Mouse (Mus musculus): ENCODE data around the gene Scamp4.
"Not testable (repeated sequence)": the region's sequence is repeated elsewhere in the genome, so short reads cannot be mapped to it uniquely, and the experiment has no call there.

The Scamp4 gene

DNA sequence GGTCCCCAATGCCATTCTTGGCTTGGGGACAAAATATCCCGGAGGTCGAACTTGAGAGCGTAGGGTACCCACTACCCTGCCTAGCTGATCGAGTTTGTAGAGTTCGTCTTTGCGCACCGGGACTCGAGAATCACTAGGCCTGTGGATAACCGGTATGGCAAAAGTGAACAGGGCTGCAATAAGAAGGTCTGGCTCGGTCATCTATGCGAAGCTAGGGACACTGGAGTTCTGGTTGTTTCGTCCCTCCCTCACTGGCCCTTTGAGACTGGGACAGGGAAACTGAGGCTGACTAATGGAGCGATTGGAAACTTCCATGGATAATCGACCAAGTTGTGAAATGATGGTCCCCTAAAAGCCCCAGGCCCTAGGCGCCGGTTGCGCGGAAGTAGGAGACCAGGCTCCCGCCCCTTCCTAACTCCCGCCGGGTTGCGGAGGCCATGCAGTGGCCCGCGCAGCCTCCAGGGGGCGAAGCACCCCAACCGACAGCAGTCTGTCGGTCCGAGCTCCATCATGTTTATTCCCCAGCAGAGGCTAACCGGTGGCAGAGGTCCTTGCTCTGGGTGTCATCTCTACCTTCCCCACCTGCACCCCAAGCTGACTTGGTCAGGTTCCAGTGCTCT, 24.4 kb upstream of the Scamp4 start:
- DNase-seq (ENCODE audit: low spot score in 2 of 2): peak; percentile 85 to 86

DNA sequence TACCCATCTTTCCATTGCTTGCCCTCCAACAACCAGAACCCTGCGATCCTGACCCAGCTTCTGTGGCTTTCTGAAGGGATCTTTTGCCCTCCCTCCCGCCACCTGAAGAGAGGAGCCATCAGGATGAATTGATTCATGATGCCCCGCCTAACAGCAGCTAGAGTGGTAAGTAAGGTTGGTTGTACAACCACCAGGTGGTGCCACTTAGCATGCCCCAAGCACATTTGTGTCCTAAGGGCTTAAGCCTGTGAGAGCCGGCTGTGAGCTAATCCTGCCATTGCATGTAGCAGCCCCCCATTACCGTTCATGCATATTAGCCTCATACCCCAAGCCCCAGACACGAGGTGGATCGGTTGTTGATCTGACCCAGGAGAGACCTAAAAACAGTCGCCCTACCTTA, 23.8 kb upstream of the Scamp4 start:
- DNase-seq (ENCODE audit: low spot score in 2 of 2): peak; percentile 50 to 53

DNA sequence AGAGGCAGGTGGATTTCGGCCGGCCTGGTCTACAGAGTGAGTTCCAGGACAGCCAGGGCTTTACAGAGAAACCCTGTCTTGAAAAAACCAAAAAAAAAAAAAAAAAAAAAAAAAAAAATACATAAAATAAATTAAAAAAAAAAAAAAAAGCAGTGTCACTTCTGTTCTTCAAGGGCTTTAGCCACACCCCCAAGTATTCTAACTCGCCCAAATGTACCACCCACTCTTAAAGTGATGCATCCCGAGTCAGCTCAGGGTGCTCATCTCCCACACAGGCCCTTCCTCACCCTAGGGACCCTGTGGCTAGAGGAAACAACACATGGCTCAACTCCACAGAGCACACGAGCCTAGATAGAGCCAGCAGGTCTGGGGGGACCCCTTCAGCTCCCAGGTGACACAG, 19.6 kb upstream of the Scamp4 start:
- no peak for DNase-seq (ENCODE audit: low spot score in 2 of 2)

DNA sequence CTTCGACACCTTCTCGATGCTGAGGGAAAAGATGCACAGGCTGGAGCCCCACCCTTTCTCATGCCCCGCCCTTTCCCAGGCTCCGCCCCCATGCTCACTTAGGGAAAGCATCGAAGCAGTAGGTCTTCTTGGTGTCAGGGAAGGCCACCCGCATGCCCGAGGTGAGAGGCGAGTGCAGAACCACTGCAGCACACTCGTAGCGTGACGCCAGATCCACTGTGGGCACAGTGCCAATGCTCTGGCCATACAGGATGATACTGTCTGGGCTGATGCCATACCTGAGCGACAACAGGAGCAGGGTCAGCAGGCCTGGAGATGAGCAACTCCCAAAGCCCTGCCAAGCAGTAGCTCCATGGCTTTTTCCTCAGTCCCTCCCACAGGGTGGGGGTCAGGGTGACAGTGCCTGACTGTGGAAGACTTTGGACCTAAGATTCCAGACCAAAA, 18.6 kb upstream of the Scamp4 start:
- DNase-seq (ENCODE audit: low spot score in 2 of 2): no peak

DNA sequence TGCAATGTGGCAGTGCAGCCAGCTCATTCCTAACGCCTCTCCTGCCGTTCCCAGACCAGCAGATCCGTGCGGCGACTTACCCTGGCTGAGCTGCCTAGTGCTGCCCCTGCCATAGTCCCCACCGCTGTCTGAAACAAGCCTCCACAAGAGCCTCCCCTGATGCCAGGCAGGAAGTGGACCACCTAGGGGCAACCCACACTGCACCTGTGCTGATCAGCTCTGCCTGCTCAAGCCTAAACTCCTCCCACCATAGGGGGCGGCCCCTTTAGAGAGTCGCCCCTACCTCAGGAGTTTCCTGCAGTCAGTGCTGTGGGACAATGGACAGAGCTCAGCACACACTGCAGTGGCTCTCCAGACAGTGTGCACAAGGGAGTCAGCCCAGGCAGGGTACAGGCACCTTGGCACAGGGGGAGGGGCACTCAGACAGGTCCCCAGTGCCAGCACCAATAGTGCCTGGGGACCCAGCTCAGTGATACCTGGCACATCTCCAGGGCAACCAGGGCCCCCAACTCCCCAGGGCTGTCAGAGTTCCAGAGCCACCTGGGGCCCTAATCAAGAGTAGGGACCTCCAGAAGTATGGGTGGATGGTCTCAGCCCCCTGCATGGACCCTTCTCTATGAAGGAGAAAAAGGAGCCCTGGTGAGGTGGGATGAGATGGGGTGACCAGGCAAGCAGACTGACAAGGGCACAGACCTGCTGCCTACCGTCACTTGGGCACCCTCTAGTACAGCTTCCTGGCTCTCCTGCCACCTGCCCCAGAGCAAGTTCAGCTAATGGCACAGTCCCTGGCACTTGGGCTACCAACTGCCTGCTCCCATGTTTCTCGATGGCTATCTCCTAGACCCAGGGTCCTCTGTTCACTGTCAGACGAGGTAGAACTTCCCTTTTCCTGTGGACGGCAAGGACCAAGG, 17.8 kb upstream of the Scamp4 start:
- DNase-seq (ENCODE audit: low spot score in 2 of 2): no peak

DNA sequence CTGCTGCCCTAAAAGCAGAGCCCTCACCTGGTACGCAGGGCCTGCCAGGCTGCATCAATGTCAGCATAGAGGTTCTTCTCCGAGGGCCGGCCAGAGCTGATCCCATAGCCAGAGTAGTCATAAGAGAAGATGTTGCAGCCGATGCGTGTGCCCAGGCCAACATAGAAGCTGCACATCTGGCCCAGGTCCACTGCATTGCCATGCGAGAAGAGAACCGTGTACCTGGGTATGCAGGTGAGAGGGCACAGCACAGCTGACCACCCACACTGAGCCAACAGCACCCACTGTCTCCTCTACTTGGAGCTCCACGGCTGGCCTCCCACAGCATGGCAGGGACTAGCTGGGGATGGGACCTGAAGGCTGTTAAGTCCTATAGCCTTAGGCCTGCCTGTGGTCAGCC, 17.1 kb upstream of the Scamp4 start:
- no peak for DNase-seq (ENCODE audit: low spot score in 2 of 2)

DNA sequence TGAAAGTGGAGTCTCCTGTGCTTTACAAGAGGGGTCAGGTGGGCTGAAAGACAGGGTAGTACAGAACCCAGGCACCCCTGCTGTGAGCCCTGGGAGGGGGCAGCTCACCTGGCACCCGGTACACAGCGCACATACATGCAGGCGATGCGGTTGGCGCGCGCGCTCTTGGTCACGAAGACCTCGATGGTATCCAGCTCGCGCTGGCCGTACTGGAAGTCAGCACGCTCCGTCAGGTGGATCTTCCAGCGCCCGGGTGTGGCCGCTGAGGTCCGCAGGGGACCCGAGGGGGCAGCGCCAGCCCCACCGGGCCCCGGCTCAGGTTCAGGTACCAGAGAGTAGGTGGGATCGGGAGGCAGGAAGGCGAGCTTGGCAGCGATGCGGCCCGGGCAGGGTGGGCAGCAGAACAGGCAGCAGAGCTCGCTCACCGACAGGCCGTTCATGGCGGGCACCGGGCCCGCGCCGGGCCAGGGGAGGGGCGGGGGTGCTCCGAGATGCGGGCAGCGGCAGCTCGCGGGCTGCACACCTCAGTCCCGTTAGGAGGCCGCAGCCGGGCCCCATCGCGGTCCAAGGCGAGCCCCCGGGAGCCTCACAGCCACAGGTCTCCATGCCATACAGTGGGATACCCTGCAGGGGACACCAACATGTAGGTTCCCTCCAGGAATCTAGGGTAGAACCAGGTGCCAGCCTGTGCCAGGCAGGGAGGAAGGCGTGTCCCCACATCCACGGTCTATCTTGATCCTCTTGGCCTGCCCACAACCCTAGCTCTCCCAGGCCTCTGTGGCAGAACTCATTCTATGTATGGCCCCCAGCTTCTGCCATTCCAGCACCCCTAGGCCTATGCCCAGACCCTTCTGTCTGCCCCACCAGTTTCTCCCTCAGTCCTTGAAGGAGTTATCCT, 16.0 kb upstream of the Scamp4 start:
- DNase-seq (ENCODE audit: low spot score in 2 of 2): no peak

DNA sequence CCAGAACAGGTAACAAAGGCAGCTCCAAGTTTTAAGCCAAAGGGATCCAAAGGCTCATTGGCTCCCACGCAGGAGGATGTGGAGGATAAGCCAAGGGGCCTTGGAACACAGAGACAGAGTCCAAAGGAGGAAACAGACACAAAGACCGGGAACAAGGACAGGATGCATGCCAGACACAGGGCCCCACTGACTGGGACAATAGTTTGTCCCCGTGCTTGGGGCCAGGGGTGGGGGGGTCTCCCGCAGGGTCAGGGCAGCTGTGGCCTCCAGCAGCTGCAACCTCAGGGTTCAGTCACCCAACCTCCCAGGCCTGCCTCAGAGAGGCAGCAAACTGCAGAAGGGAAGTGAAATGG, 15.4 kb upstream of the Scamp4 start:
- DNase-seq (ENCODE audit: low spot score in 2 of 2): peak; percentile 67 to 85

DNA sequence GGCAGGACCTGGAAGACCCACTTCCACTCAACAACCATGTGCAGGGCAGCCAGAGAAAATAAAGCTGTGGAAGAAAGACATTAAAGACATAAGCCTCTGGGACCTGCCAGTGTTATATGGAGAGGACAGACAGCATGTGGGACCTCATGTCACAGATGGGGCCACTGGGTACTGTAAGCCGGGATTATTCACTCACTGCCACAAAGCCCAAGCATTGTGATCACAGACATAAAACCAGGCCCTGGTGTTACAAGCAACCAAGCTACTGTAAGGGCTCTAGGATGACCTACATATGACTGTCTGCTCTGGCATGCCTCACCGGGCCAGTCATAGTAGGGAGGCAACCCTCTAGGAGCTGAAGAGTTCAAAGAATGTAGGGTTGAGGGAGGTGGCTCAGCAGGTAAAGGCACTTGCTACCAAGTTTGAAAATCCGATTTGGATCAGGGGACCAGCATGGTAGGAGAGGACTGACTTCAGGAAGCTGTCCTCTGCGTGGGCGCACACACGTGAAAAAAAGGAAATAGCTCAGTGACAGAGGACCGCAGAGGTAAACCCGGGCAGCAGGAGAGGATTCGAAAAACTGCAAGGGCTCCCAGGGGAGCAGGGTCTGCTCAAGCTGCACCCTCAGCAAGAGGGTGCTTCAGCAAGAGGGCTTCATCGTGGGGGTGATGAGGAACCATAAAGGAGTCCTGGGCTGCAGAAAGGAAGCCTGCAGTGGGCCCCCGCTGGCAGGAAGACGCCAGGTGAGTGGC, 13.4 kb upstream of the Scamp4 start:
- DNase-seq (ENCODE audit: low spot score in 2 of 2): no peak

DNA sequence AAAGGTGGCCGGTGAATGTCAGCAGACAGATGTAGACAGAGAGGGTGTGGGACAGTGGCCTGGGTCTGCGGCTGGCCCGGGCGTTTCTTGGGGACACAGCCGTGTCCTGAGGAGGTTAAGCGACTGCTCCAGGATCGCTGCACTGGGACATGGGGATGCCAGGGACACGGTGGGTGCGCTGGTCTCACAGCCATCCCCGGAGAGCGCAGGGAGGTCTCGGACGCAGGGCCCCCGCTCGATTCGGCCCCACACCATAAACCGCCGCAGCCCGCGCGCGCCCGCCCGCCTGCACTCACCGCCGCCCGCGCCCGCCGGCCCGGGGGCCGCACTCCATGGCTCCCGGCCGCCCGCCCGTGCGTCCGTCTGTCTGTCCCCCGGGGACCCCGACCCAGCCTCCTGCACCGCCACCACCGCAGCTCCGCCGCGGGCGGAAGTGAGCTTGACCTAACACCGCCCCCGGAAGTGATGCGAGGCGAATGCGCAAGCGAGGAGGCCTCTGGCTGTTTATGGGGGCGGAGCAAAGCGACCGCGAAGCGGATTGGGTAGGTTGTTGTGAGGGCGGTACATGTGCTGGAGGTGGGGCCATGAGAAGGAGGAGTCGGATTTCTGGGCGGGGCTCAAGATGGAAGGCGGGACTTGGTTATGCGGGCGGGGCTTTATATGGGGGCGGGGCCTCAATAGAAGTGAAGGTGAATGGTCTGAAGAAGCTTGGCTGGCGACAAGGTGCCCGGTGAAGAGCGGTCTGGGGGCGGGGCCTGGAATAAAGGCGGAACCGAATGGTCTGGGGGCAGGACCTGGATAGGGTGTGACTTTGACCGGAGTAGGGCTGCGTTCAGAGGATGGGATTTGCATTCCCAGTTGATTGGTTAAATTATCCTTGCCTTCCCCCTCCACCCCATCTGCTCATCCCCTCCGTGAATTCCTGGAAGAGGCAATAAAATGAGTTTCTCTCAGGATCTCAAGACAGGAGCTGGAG, 12.5 kb upstream of the Scamp4 start, which contains the start of gene Abhd17a:
Gene Abhd17a (minus strand): TSS at position 463 of the 976 bp plus-strand sequence.
- peak; percentile 95 to 96 for DNase-seq (ENCODE audit: low spot score in 2 of 2)

DNA sequence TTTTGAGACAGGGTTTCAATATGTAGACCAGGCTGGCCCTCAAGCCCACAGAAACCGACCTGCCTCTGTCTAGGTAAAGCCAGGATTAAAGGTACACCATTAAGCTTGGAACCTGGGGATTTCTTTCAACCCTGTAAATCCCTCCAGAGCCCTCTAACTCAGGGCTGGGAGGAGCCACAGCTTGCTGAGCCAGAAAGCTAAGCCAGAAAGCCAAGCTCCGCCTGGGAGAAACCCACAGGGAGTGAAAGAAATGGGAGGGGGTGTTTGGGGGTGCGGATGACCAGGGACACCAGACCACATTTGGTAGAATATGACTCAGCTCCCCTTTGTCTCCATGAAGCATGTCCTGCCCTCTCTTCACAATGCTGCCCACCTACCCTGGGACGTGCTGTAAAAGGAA, 6.4 kb upstream of the Scamp4 start:
- DNase-seq (ENCODE audit: low spot score in 2 of 2): no peak

DNA sequence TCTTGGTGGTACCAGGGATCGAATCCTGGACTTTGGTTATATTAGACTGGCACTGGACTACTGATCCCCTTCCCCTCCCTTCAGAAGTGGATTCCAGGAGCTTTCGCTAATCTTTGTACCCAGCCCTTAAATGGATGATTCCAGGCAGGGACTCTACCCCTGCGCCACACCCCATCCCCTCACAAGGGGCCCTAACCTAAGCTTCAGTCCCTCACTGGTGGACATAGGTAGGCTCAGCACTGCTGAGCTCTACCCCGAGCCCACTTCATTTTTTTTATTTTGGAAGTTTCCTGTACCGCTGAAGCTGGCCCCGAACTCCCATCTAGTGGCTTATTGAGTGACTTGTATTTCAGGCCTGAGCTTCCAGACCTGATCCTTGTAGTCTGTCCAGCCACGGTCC, 692 bp downstream of the Scamp4 start:
- DNase-seq (ENCODE audit: low spot score in 2 of 2): no peak

DNA sequence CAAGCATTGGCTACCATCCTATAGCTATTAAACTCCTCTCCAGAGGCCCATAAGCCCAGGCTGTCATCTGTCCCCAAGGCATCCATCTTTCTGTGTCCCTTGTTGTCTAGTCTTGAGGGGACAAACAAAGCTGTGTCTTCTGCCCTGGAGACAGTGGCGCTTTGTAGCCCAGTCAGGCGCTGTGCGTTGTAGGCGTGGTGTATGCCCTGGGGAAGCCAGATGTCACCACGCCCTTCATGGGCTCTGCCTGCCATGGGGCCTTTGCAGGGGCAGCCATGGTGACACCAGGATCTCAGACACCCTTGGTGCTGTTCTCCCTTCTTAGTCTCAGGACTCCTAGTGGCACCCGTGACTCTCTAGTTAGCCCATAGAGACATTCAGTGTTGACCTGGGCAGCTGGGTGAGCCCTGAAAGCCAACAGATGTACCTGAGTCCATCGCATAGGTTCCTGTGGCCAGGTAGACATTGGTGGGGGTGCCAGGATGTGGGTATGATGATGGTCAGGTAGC, 1.4 kb downstream of the Scamp4 start:
- DNase-seq (ENCODE audit: low spot score in 2 of 2): no peak

DNA sequence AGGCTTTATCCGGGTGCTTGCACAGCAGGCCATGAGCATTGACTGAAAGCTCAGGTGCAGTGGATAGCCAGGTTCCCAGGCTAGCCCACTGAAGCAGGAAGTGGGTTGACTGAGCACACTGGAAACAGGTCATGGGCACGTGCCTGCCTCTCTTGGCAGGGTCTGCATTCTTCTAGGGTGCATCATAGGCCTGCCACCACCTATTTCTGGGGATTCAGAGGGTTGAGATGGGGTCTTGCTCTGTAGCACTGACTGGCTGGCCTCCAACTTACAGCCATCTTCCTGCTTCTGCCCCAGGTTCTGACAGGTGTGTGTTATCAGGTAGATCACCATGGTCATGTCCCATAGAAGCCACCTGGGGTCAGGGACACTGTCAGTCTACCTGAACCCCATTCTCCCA, 2.3 kb downstream of the Scamp4 start:
- DNase-seq (ENCODE audit: low spot score in 2 of 2): no peak

DNA sequence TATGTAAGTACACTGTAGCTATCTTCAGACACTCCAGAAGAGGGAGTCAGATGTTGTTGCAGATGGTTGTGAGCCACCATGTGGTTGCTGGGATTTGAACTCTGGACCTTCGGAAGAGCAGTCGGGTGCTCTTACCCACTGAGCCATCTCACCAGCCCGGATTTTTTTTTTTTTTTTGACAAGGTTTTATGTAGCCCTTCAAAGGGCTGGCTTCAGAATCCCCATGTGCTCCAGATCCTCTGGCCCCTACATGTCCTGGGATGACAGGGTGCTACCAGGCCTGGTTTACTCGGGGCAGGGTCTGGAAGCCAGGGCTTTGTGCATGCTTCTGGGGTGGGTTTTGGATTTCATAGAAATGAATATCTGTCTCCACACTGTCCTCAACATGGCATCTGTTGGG, 3.0 kb downstream of the Scamp4 start, which contains the start of gene Gm49322:
Gene Gm49322 (plus strand): TSS at position 301 of the 400 bp plus-strand sequence.
- DNase-seq (ENCODE audit: low spot score in 2 of 2): not testable (repeated sequence)

DNA sequence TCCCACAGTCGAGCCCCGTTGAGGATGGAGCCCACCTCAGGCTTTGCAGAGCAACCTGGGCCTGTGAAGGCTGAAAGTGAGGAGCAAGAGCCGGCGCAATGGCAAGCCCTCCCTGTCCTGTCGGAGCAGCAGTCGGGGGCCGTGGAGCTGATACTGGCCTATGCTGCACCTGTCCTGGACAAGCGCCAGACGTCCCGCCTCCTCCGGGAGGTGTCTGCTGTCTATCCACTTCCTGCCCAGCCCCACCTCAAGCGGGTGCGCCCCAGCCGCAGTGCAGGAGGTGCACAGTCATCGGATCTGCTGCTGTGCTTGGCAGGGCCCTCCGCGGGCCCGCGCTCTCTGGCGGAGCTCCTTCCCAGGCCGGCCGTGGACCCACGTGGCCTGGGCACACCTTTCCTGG, 3.6 kb downstream of the Scamp4 start:
- DNase-seq (ENCODE audit: low spot score in 2 of 2): no peak

DNA sequence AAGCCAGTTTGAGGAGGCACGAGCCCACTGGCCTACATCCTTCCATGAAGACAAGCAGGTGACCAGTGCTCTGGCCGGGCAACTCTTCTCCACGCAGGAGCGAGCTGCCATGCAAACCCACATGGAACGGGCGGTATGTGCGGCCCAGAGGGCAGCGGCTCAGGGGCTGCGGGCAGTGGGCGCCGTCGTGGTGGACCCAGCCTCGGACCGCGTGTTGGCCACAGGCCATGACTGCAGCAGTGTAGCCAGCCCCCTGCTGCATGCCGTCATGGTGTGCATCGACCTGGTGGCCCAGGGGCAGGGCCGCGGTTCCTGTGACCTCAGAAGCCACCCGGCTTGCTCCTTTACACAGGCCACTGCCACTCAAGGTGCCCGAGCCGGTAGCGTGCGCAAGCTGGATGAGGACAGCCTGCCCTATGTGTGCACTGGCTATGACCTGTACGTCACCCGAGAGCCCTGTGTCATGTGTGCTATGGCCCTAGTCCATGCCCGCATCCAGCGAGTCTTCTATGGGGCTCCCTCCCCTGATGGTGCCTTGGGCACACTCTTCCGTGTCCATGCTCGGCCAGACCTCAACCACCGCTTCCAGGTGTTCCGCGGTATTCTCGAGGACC, 4.2 kb downstream of the Scamp4 start:
- DNase-seq (ENCODE audit: low spot score in 2 of 2): no peak

DNA sequence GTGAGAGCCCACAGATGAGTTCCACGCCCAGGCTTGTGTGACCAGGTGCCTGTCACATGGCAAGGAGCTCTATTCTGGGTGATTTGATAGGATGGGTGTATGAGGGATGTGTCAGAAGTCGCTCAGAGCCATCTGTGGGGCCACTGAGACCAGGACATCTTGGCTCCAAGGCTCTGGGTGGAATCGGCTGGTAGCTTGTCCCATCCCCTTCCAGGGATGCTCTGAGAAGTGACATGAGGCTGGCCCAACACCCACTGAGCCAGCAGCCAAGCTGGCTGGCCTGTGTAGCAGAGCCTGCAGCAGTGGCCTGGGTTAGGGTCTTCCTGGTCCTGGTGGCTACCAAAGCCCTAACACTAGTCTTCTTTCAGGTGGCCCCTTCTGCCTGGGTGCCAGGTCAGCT, 5.8 kb downstream of the Scamp4 start:
- DNase-seq (ENCODE audit: low spot score in 2 of 2): no peak

DNA sequence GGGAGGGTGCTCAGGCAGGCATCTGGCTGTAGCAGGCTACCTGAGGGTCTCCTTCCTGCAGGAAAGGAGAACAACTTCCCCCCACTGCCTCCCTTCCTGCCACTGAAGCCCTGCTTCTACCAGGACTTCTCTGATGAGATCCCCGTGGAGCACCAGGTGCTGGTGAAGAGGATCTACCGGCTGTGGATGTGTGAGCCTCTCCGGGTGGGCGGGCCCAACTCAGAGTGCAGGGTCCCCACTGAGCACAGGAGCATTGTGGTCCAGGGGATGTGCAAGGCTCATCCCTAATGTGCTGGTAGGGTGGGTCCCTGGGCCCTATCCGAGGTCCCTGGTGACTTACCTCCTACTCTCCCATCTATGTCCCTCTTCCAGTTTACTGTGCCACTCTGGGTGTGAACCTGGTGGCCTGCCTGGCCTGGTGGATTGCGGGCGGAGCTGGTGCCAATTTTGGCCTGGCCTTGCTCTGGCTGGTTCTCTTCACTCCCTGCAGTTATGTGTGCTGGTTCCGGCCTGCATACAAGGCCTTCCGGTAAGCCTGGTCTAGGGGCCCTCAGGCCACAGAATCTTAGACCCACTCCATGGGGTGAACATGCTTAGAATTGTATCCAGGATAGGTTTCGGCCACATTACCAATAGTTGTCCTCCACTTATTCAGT, 6.7 kb downstream of the Scamp4 start:
- no peak for DNase-seq (ENCODE audit: low spot score in 2 of 2)
